In the genomic region with DNA sequence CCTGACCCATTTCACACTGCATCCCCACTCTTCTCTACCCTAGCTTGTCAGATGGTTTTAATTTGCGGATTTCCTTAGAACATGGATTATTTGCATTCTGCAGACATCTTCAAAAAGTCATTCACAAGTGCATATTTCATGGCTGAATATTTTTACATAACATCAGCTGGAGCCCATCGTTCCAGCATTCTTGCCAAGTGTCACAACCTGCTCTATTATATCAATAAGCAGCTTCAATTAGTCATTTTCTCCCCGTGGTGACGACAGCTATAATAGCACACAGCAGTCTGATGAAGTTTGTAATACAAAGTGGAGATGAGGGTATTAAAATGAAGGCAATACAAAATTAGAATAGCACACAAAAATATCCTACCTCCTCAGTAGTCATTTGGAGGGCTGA, we compare ENCODE assay signal across 12 mouse cellular contexts.
"Had no signal": no experiment of that assay in that cellular context is flagged by ENCODE, and none has a peak within 500 bp of the region (broad histone marks: within the 10 kb centered on the region; RNA-seq: fewer than 3 reads in every experiment).

No protein-coding gene starts in this region.

- H3K9me3 ChIP-seq: kidney, embryonic 15.5 days; limb, embryonic 10.5 days; liver, embryonic 15.5 days had no signal

- H3K4me3 ChIP-seq: kidney, embryonic 15.5 days; left cerebral cortex, adult 2 months; limb, embryonic 10.5 days; liver, embryonic 15.5 days had no signal

- H3K27me3 ChIP-seq: kidney, embryonic 15.5 days; liver, embryonic 15.5 days had no signal

- H3K4me2 ChIP-seq: kidney, embryonic 15.5 days; liver, embryonic 11.5 days; liver, embryonic 15.5 days had no signal

- H3K9ac ChIP-seq: kidney, embryonic 15.5 days; liver, embryonic 15.5 days had no signal

- H3K36me3 ChIP-seq: kidney, embryonic 15.5 days; limb, embryonic 10.5 days; liver, embryonic 15.5 days had no signal

- H3K27ac ChIP-seq: kidney, embryonic 15.5 days; left cerebral cortex, adult 2 months; limb, embryonic 10.5 days; liver, embryonic 15.5 days had no signal

- ATAC-seq: lung, postnatal 0 days; midbrain, embryonic 16.5 days had no signal

- H3K4me1 ChIP-seq: kidney, embryonic 15.5 days; liver, embryonic 15.5 days had no signal

- DNase-seq: kidney, postnatal 25 days; lung, adult 2 months; lung, postnatal 36 days; right cerebral cortex, postnatal 14 days; thymus, postnatal 4 days had no signal
